Mouse (Mus musculus) liver, postnatal 0 days (tissue): ENCODE results near the gene Ssu72. TPM values are rescaled to one million over a fixed set of nuclear protein-coding genes. Genes with fewer than 3 reads are reported as not detected.

ENCODE experiments used
- ATAC-seq: fragments of 200-750 bp; cut with Nextera tagmentation; 2 replicates; pipeline ENCODE4 v1.8.0; 2017; ENCODE audit warnings: mild to moderate bottlenecking, moderate library complexity
- DNase-seq: peaks from one replicate; pipeline ENCODE4 v3.0.0-alpha.2; 2016
- H3K27ac ChIP-seq: fragments of 300-500 bp; sonication (generic); 2 replicates; pipeline ENCODE4 v1.5.1; 2014; ENCODE audit warnings: antibody characterized with exemption, moderate library complexity, mild to moderate bottlenecking, low read depth
- H3K27me3 ChIP-seq: fragments of 300-500 bp; sonication (generic); 2 replicates; pipeline ENCODE4 v1.6.1; 2014; ENCODE audit warnings: low read length, control low read depth, mixed read lengths; ENCODE audit not compliant: insufficient read depth
- H3K36me3 ChIP-seq: fragments of 300-500 bp; sonication (generic); replicated peaks from 2 replicates; pipeline ENCODE4 v1.6.1; 2014; ENCODE audit warnings: mild to moderate bottlenecking, control low read depth, low read length, moderate library complexity, mixed read lengths; ENCODE audit not compliant: insufficient read depth
- H3K4me1 ChIP-seq: fragments of 300-500 bp; sonication (generic); 2 replicates; pipeline ENCODE4 v1.6.1; 2014; ENCODE audit warnings: antibody characterized with exemption, mild to moderate bottlenecking, control low read depth; ENCODE audit not compliant: insufficient read depth
- H3K4me2 ChIP-seq: fragments of 300-500 bp; sonication (generic); 2 replicates; pipeline ENCODE4 v1.6.1; 2014; ENCODE audit warnings: low read depth, mild to moderate bottlenecking, low read length, moderate library complexity, mixed read lengths
- H3K4me3 ChIP-seq: fragments of 300-500 bp; sonication (generic); 2 replicates; pipeline ENCODE4 v1.5.1; 2014; ENCODE audit warnings: low read depth, low read length
- H3K9ac ChIP-seq: fragments of 300-500 bp; sonication (generic); replicated peaks from 2 replicates; pipeline ENCODE4 v1.6.1; 2014; ENCODE audit warnings: mild to moderate bottlenecking, moderate library complexity
- H3K9me3 ChIP-seq: fragments of 300-500 bp; sonication (generic); 2 replicates; pipeline ENCODE4 v1.6.1; 2016; ENCODE audit warnings: mild to moderate bottlenecking, control low read depth, low read length, mixed read lengths
- CTCF ChIP-seq: sonication (generic); IDR thresholded peaks from 2 replicates; pipeline ENCODE4 v1.5.1; 2016; ENCODE audit warnings: antibody characterized with exemption, low read depth
- EP300 ChIP-seq: IDR thresholded peaks from 2 replicates; pipeline ENCODE4 v1.6.1; 2016; ENCODE audit warnings: antibody characterized with exemption, low read depth, mild to moderate bottlenecking
- WGBS: fragments of 180-500 bp; shearing (Covaris S2); extraction: QIAGEN DNeasy Blood & Tissue Kit; methylation state at CpG from one replicate; pipeline ENCODE4 v1.1.7; 2014; ENCODE audit not compliant: insufficient replicate concordance; 5-methylcytosine and 5-hydroxymethylcytosine counted together
- polyA plus RNA-seq: library from polyadenylated mRNA; unstranded; fragments of >200 nt; fragmentation: Nextera tagmentation; extraction: Ambion mirVana; gene quantifications from 2 replicates; pipeline ENCODE4 v1.2.1, GENCODE M21; 2015

Ssu72 gene
- polyA plus RNA-seq, result 66.6 and 66.9 TPM in 2 replicates

GRCm38 (mm10) chr4:155704721-155705591 is at the start of gene Ssu72:
Ssu72 (plus strand) TSS chr4:155704800.
- WGBS, result 1% methylated on average over 78 of the region's 83 CpGs
- H3K27me3 ChIP-seq, result no peaks in the 10 kb centered on the region
- peak within 1 kb of the TSS; percentile 86 for H3K9ac ChIP-seq
- peak within 1 kb of the TSS; percentile 86 for H3K4me3 ChIP-seq
- H3K4me2 ChIP-seq, result peak within 1 kb of the TSS; percentile 80
- peaks cover 11% of the 10 kb centered on the region; the same call in 1 of the 2 replicates for H3K4me1 ChIP-seq
- no peaks in the 10 kb centered on the region for H3K9me3 ChIP-seq
- ATAC-seq, result peak; percentile 94
- DNase-seq, result peak; percentile 95
- no peaks in the 10 kb centered on the region; the same call in 1 of the 2 replicates for H3K36me3 ChIP-seq
- peak within 1 kb of the TSS; percentile 95 for H3K27ac ChIP-seq
- TF ChIP-seq CTCF (no peak), EP300 (no peak)

- Histone ChIP-seq H3K27me3 (peaks cover 43% of the 10 kb centered on the region), H3K27ac (no peak overlapping the region), H3K4me2 (no peak overlapping the region), H3K9ac (no peak overlapping the region), H3K36me3 (peaks cover 2% of the 10 kb centered on the region; the same call in 1 of the 2 replicates), H3K4me3 (no peak overlapping the region), H3K9me3 (no peaks in the 10 kb centered on the region), H3K4me1 (peaks cover 19% of the 10 kb centered on the region)
- TF ChIP-seq EP300, result no peak
- no peak for TF ChIP-seq CTCF
- DNase-seq (no peak), ATAC-seq (no peak)
- 87% methylated on average over 13 of the region's 13 CpGs for WGBS
Observed at GRCm38 (mm10) chr4:155656214-155656751, 48.3 kb upstream of the Ssu72 start.

GRCm38 (mm10) chr4:155658961-155659360 is 45.6 kb upstream of the Ssu72 start:
- Histone ChIP-seq H3K9ac (no peak overlapping the region), H3K36me3 (no peaks in the 10 kb centered on the region), H3K27me3 (peaks cover 17% of the 10 kb centered on the region), H3K9me3 (no peaks in the 10 kb centered on the region), H3K4me1 (peaks cover 10% of the 10 kb centered on the region; the same call in 1 of the 2 replicates), H3K4me3 (no peak overlapping the region), H3K4me2 (no peak overlapping the region), H3K27ac (no peak overlapping the region)
- TF ChIP-seq EP300 (no peak), CTCF (no peak)
- WGBS, result 82% methylated on average over 10 of the region's 10 CpGs
- DNase-seq (no peak), ATAC-seq (no peak)

GRCm38 (mm10) chr4:155660641-155661040 is 44.0 kb upstream of the Ssu72 start:
- H3K9ac ChIP-seq, result no peak overlapping the region
- no peaks in the 10 kb centered on the region for H3K4me1 ChIP-seq
- TF ChIP-seq EP300 (no peak), CTCF (no peak)
- 0 out of 2 replicates have a peak, but pooled peaks cover 5% of the 10 kb centered on the region for H3K36me3 ChIP-seq
- H3K9me3 ChIP-seq, result no peaks in the 10 kb centered on the region
- no peaks in the 10 kb centered on the region for H3K27me3 ChIP-seq
- no peak overlapping the region for H3K4me3 ChIP-seq
- peak; percentile 53; the same call in 1 of the 2 replicates for ATAC-seq
- no peak overlapping the region for H3K27ac ChIP-seq
- no peak for DNase-seq
- no peak overlapping the region for H3K4me2 ChIP-seq
- 80% methylated on average over 12 of the region's 12 CpGs for WGBS

- no peak for ATAC-seq
- no peaks in the 10 kb centered on the region for H3K9me3 ChIP-seq
- DNase-seq, result no peak
- no peak overlapping the region for H3K4me2 ChIP-seq
- H3K9ac ChIP-seq, result no peak overlapping the region
- no peak overlapping the region for H3K4me3 ChIP-seq
- TF ChIP-seq CTCF (no peak), EP300 (no peak)
- H3K27ac ChIP-seq, result no peak overlapping the region; the same call in 1 of the 2 replicates
- H3K36me3 ChIP-seq, result 0 out of 2 replicates have a peak, but pooled peaks cover 5% of the 10 kb centered on the region
- no peaks in the 10 kb centered on the region for H3K27me3 ChIP-seq
- peaks cover 9% of the 10 kb centered on the region for H3K4me1 ChIP-seq
Observed at GRCm38 (mm10) chr4:155666903-155667302, 37.7 kb upstream of the Ssu72 start.
